Comparison of ENCODE assay signal across 14 mouse cellular contexts in the genomic region with DNA sequence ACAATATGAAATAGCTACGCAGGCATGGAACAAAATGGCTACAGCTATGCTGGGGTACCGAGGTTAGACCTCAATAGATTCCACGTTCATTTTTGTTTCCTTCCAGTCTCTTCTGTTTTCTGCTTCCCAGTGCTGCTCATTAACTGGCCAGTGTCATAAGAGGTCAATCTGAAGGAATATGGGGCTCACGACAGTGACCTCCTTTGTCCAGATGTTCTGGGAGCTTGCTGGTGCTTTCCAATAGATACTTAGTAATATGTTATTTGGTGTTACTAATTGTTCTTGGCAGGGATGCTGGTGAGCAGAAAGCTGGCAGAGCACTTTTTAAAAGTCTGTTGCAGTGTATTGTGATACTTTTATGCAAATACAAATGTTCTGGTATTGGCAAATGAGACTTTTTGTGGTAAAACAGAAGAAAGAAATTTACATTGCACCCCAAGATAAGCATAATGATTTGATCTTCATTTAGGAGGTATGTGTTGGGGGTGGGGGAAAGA.
A peak's percentile ranks its signal among the peaks of the same experiment; 100 is the strongest.
DNase-seq lines count a peak whose midpoint lies in the region; ATAC-seq and TF ChIP-seq lines count a peak whose summit lies in the region.
"Had no signal": no experiment of that assay in that cellular context is flagged by ENCODE, and none has a peak within 500 bp of the region (broad histone marks: within the 10 kb centered on the region; RNA-seq: fewer than 3 reads in every experiment).

No protein-coding gene starts in this region.

- no peaks in the 10 kb centered on the region for H3K79me2 ChIP-seq in heart, adult 2 months (replicated peaks; ENCODE audit: control insufficient read depth, insufficient read depth, low read length)

- H3K36me3 ChIP-seq in heart, adult 2 months (ENCODE audit: control insufficient read depth, insufficient read depth, low read length): no peaks in the 10 kb centered on the region
- H3K36me3 ChIP-seq in heart, embryonic 10.5 days: no peaks in the 10 kb centered on the region
- no peaks in the 10 kb centered on the region for H3K36me3 ChIP-seq in midbrain, embryonic 16.5 days (ENCODE audit: control insufficient read depth, insufficient read depth, low read length)
- H3K36me3 ChIP-seq in midbrain, embryonic 11.5 days (ENCODE audit: control insufficient read depth, insufficient read depth, low read length): no peaks in the 10 kb centered on the region
- no peaks in the 10 kb centered on the region for H3K36me3 ChIP-seq in forebrain, embryonic 16.5 days (ENCODE audit: control insufficient read depth, insufficient read depth)
- H3K36me3 ChIP-seq: embryonic facial prominence, embryonic 13.5 days; heart, embryonic 15.5 days; liver, embryonic 13.5 days; midbrain, embryonic 15.5 days had no signal

- DNase-seq in heart, adult 2 months: peak in 1 of 2 experiments; percentile 32
- no peak for DNase-seq in heart, embryonic 10.5 days (ENCODE audit: low spot score)
- no peak for DNase-seq in midbrain, embryonic 11.5 days (ENCODE audit: low spot score, missing footprints)
- DNase-seq in layer of hippocampus, adult 9-11 months: peak; percentile 57
- no peak for DNase-seq in adrenal gland, adult 18-20 months (ENCODE audit: low spot score in 2 of 2)
- DNase-seq: liver, embryonic 13.5 days; thymus, postnatal 36 days had no signal

- TF ChIP-seq EP300 in heart, adult 2 months (IDR thresholded peaks at IDR 0.05; ENCODE audit: insufficient read depth, low read depth, low read length): no peak

- peak overlapping the region; percentile 55 for H3K27ac ChIP-seq in heart, adult 2 months
- no peak overlapping the region for H3K27ac ChIP-seq in heart, embryonic 10.5 days
- H3K27ac ChIP-seq in midbrain, embryonic 16.5 days (ENCODE audit: low read length): peak overlapping the region; percentile 47; the same call in 1 of the 2 replicates
- no peak overlapping the region for H3K27ac ChIP-seq in midbrain, embryonic 11.5 days (ENCODE audit: low read depth, low read length)
- H3K27ac ChIP-seq in forebrain, embryonic 16.5 days (ENCODE audit: low read length): 0 out of 2 replicates have a peak overlapping the region, but pooled peaks have one; percentile 12
- H3K27ac ChIP-seq: embryonic facial prominence, embryonic 13.5 days; liver, embryonic 13.5 days had no signal

- no peak for TF ChIP-seq POLR2A in heart, adult 2 months (IDR thresholded peaks at IDR 0.05; ENCODE audit: insufficient read depth, low read depth, low read length)

- no peak overlapping the region for H3K4me2 ChIP-seq in midbrain, embryonic 16.5 days (ENCODE audit: low read length)
- H3K4me2 ChIP-seq in midbrain, embryonic 11.5 days: no peak overlapping the region
- H3K4me2 ChIP-seq in forebrain, embryonic 16.5 days (ENCODE audit: low read length): no peak overlapping the region
- H3K4me2 ChIP-seq: embryonic facial prominence, embryonic 13.5 days; heart, embryonic 15.5 days; liver, embryonic 13.5 days; midbrain, embryonic 15.5 days had no signal

- no peaks in the 10 kb centered on the region for H3K9me3 ChIP-seq in heart, embryonic 10.5 days
- peaks cover 5% of the 10 kb centered on the region; the same call in 1 of the 2 replicates for H3K9me3 ChIP-seq in midbrain, embryonic 16.5 days (replicated peaks; ENCODE audit: control insufficient read depth, low read length, poor library complexity, severe bottlenecking)
- H3K9me3 ChIP-seq in midbrain, embryonic 11.5 days (ENCODE audit: control insufficient read depth, low read length): no peaks in the 10 kb centered on the region
- H3K9me3 ChIP-seq in forebrain, embryonic 16.5 days (ENCODE audit: control insufficient read depth, low read length): peaks cover 4% of the 10 kb centered on the region; the same call in 1 of the 2 replicates
- H3K9me3 ChIP-seq: heart, embryonic 15.5 days; liver, embryonic 13.5 days; midbrain, embryonic 15.5 days had no signal

- no peak overlapping the region for H3K9ac ChIP-seq in heart, adult 2 months (ENCODE audit: low read depth, low read length)
- no peak overlapping the region for H3K9ac ChIP-seq in midbrain, embryonic 16.5 days (ENCODE audit: low read depth, low read length)
- no peak overlapping the region for H3K9ac ChIP-seq in midbrain, embryonic 11.5 days (ENCODE audit: low read length)
- no peak overlapping the region for H3K9ac ChIP-seq in forebrain, embryonic 16.5 days (replicated peaks; ENCODE audit: low read depth, low read length)
- H3K9ac ChIP-seq: embryonic facial prominence, embryonic 13.5 days; heart, embryonic 15.5 days; liver, embryonic 13.5 days; midbrain, embryonic 15.5 days had no signal

- intact Hi-C loops in heart, adult 2 months (cut with DNase I): no loop called here

- ATAC-seq in midbrain, embryonic 16.5 days: no peak
- no peak for ATAC-seq in midbrain, embryonic 11.5 days (ENCODE audit: low FRiP score)
- ATAC-seq in forebrain, embryonic 16.5 days: peak; percentile 52
- ATAC-seq: CD4-positive, CD25-positive, alpha-beta regulatory T cell, adult 4 months; intestine, embryonic 16.5 days had no signal

- whole genome bisulfite sequencing in heart, adult 2 months: 73% methylated on average over 4 of the region's 4 CpGs
- WGBS in heart, embryonic 10.5 days: 85% methylated on average over 4 of the region's 4 CpGs
- WGBS in midbrain, embryonic 16.5 days: 87% methylated on average over 4 of the region's 4 CpGs
- WGBS in midbrain, embryonic 11.5 days: 91% methylated on average over 4 of the region's 4 CpGs
- WGBS in forebrain, embryonic 16.5 days: 45% methylated on average over 4 of the region's 4 CpGs

- no peak overlapping the region for H3K4me3 ChIP-seq in heart, adult 2 months
- H3K4me3 ChIP-seq in heart, embryonic 10.5 days: no peak overlapping the region
- H3K4me3 ChIP-seq in midbrain, embryonic 16.5 days (ENCODE audit: low read depth, low read length): no peak overlapping the region
- H3K4me3 ChIP-seq in midbrain, embryonic 11.5 days (ENCODE audit: low read depth, low read length): no peak overlapping the region
- H3K4me3 ChIP-seq in forebrain, embryonic 16.5 days (replicated peaks; ENCODE audit: low read length): no peak overlapping the region
- H3K4me3 ChIP-seq: embryonic facial prominence, embryonic 13.5 days; heart, embryonic 15.5 days; liver, embryonic 13.5 days; midbrain, embryonic 15.5 days had no signal

- no peaks in the 10 kb centered on the region for H3K27me3 ChIP-seq in heart, adult 2 months (ENCODE audit: control insufficient read depth, insufficient read depth, low read length)
- no peaks in the 10 kb centered on the region for H3K27me3 ChIP-seq in heart, embryonic 10.5 days (ENCODE audit: insufficient read depth, poor library complexity, severe bottlenecking)
- no peaks in the 10 kb centered on the region for H3K27me3 ChIP-seq in midbrain, embryonic 16.5 days (ENCODE audit: control insufficient read depth, insufficient read depth, low read depth, low read length)
- H3K27me3 ChIP-seq in midbrain, embryonic 11.5 days (ENCODE audit: control insufficient read depth, insufficient read depth, low read length): no peaks in the 10 kb centered on the region
- no peaks in the 10 kb centered on the region for H3K27me3 ChIP-seq in forebrain, embryonic 16.5 days (replicated peaks; ENCODE audit: control insufficient read depth, insufficient read depth, low read length)
- H3K27me3 ChIP-seq: embryonic facial prominence, embryonic 13.5 days; heart, embryonic 15.5 days; liver, embryonic 13.5 days; midbrain, embryonic 15.5 days had no signal

- no peaks in the 10 kb centered on the region for H3K4me1 ChIP-seq in heart, adult 2 months (ENCODE audit: control insufficient read depth, insufficient read depth, low read length)
- 0 out of 2 replicates have a peak, but pooled peaks cover 5% of the 10 kb centered on the region for H3K4me1 ChIP-seq in heart, embryonic 10.5 days
- H3K4me1 ChIP-seq in midbrain, embryonic 16.5 days (ENCODE audit: control insufficient read depth, insufficient read depth, low read length): no peaks in the 10 kb centered on the region
- no peaks in the 10 kb centered on the region for H3K4me1 ChIP-seq in midbrain, embryonic 11.5 days (ENCODE audit: control insufficient read depth, insufficient read depth, low read length)
- no peaks in the 10 kb centered on the region; the same call in 1 of the 2 replicates for H3K4me1 ChIP-seq in forebrain, embryonic 16.5 days (replicated peaks; ENCODE audit: control insufficient read depth, insufficient read depth, low read length)
- H3K4me1 ChIP-seq: liver, embryonic 13.5 days; midbrain, embryonic 15.5 days had no signal

- TF ChIP-seq CTCF in heart, adult 2 months (IDR thresholded peaks at IDR 0.05): no peak

Comparison
In these comparisons a context has a peak if more than half of its experiments do, and no peak if none do; other contexts are left out.
1. H3K27ac ChIP-seq: peak in heart, adult 2 months (single experiment), midbrain, embryonic 16.5 days (single experiment) and forebrain, embryonic 16.5 days (single experiment); none in heart, embryonic 10.5 days (single experiment) and midbrain, embryonic 11.5 days (single experiment).